Mouse (Mus musculus) common myeloid progenitor, adult 5-6 weeks (primary cell): Measurements from ENCODE around the gene Gata3. TPM values are rescaled to one million over a fixed set of nuclear protein-coding genes. Genes with fewer than 3 reads are reported as not detected.

Experiments
- ATAC-seq: replicated peaks from 2 replicates; pipeline ENCODE4 v1.8.0; 2016; ENCODE audit warnings: low read depth, mild to moderate bottlenecking, moderate TSS enrichment, inconsistent platforms; ENCODE audit not compliant: poor library complexity, severe bottlenecking
- total RNA-seq: library from RNA; stranded (forward); fragments of 200-1000, 187-1606 nt; gene quantifications from 2 replicates; pipeline ENCODE4 v1.2.3, GENCODE M21; 2017

Gata3 gene
- 0.24 and 1.1 TPM in 2 replicates for total RNA-seq

DNA sequence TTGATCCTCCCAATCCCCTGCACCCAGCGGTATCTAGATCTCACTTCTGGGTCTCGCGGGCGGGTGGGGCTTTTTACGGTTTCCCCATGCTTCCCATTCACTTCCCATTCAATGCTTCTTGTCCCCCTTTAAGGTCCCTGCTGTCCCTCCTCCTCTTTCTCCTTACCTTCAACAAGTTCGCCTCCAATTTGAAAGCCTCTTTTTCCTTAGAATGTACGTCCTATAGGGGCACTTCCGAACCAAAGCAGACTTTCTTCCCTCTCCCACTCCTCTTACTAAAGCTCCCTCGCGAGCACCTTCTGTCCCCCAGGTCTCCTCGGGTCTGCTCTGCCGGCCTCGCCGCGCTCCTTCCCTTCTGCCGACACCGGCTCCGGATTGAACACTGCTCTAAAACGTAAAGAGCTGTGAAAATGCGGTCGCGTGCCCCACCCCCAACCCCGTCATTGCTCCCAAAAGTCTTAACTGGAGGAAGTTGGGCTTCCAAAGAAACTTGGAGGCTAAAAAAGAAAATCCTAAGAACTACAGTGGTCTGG is at the start of gene Gata3:
Gene Gata3 (minus strand): TSS at position 384 of the 533 bp plus-strand sequence.
- ATAC-seq = no peak

DNA sequence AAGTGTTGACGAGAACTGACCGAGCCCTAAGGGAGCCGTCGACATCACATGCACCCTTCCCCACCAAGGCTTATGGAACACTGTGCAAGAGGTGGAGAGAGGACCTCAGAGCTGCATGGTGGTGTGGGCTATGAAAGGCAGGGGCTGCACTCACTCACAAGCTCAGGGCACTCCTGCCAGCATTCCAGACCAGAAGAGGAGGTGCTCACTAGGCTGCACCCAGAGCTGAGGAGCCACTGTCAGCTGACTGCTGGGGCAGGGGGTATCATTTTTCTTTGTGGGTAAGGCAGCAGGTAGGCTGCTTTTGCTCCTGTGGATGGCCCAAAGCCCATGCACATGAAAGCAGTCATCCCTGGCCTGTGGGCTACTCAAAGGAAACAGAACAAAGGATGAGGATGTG is 49.4 kb upstream of the Gata3 start:
- ATAC-seq = no peak

DNA sequence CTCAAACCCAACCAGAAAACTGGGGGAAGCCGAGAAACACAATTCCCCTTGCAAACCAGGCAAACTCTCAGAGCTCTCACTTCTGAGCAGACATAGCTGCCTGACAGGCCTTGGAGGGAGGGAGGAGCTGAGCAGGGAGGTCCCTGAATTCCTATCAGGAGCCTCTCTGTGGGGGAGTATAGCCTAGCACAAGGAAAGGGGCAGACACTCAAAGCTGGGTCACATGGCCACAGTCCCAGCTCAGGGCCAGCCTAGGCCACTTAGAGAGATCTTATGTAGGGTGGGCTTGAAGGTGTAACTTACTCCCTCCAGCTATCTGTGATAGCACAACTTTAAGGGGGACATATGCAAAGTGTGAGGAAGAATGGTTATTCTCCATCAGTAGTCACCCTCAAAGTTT is 46.1 kb upstream of the Gata3 start:
- ATAC-seq = no peak

DNA sequence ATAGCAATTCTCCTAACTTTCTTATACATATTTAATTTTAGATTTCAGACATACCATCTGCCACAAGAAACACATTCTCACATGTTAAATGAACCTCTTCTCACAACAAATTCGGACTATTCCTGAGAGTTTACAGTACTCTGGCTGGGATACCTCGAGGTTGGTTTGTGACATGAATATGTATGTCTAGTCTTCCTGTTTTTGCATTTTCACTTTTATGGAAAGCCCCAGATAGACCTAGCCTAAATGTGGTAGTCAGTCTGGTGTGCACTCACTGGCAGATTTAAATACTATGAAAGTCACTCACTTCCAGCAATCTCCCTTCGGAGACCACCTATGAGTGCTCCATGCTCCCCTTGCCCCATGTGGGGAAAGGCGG is 37.1 kb upstream of the Gata3 start:
- no peak for ATAC-seq

DNA sequence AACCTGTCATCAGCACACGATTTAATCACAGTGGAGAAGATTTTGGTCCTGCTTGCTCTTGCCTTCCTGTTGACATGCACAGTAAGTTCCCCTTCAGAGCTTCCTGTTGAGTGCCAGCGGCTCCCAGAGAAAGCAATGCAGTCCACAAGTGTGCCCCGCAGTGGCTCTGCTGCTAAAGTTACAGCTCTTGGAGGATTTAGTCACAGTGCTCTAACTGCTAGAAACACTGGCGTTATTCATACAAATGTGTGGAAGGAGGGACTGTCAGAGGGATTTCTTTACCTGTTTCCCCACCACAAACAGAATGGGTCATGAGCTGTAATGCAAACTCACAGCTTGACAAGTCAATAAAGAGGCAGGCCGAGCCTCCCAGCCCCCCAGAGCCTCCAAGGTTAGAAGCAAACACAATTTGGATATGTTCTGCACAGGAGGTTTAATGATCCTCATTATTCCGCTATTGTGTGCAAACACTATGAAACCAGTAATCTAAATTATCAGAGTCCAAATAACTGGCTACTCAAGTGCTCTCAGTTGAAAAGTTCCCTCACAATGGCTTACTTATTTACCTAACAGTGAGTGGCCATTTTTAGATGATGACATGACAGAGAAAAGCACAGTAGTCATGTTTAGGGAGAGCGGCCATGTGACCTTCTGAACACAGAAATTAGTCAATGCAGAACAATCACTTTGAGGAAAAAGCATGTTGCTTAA is 36.5 kb upstream of the Gata3 start:
- ATAC-seq = peak; percentile 71; the same call in 1 of the 2 replicates

DNA sequence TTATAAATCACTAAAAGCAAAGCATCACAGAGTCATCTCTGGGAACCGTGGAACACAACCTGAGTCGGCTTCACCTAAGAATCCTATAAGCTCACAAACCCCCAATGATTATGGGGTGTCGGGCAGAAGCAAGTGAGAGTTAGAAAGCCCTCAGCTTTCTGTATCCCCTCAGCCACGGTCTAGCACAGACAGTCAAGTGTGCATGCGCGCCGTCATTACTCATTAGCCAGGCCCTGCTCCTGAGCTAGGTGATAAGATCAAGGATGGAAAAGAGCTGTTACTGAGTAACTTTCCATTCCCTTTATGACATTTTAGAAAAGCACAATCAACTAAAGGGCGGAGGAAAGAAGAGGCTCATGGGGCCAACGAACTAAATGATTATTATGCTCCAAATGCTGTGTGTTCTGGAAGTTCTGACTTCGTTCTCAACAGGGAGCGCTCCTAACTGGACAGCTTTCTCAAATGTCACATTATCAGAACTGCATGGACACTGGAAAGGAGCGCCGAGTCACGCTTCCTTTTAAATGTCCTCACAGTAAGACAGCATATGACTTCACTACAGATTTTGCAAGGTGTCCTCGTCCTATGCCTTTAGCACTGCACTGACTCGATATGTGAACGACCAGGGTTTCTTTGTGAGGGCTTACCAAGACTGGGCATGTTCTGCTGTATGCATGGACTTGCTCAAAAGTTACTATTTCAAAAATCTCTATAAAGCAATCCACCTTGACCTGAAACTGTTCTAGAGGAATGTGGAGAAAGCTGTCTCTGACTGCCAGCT is 29.0 kb upstream of the Gata3 start:
- ATAC-seq = no peak

DNA sequence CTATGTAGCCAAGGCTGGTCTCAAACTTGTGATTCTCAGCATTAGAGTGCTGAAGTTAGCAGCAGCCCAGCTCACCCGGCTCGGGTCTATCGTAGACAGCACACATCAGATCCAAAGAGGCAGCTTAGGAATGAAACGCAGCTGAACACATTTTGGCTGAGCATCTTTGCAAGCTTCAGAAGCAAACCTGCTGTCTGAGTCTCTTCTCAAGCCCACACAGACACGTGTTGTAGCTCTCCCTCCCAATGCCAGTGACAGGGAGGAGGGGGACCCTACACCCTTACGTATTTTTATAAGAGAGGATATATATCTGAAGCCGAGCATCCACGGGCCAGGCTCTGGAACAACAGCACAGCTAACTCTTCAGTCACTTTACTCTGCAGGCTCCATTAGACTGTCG is 27.8 kb upstream of the Gata3 start:
- no peak for ATAC-seq

DNA sequence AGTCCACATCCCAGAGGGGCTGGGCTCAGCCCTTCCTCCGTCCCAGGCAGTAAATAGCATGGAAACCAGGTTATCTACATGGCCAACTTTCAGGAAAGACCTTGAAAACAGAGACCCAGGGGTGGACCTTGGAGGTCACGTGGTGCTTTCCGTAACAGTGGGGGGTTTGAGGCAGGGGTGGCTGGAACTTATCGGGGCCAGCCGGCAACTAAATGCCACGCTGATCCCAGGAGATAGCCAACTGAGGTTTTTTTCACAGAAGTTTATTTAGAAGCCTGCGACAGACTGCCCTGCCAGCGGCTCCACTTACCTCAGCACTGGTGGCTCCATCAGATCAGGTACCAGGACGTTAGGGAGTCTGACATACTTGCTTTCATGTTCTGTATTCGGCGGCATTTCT is 16.2 kb upstream of the Gata3 start:
- ATAC-seq = peak; percentile 55; the same call in 1 of the 2 replicates

DNA sequence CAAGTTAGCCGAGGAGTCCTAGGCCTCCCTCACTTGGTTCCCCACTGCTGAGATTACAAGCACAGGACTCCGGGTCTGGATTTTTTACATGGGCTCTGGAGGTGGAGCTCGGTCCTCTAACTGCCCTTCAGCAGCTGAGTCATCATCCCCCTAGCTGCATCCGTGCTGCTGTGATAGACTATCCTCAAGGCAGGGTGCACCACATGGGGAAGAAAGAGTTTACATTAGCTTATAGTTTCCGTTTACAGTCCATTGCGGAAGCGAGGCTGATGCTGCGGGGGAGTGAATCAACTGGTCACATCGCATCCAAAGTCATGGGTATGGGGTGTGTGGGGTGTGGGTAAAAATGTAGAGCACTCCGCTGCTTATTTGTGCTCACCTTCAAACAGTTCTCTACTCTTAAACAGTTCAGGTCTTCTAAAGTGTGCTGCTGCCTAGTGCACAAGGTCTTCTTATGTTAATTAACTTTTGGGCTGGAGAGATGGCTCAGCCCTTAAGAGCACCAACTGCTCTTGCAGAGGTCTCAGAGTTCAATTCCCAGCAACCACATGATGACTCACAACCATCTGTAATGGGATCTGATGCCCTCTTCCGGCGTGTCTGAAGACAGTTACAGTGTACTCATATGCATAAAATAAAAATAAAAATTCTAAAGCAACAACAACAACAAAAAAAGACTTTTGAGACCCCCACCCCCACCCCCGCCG is 14.2 kb upstream of the Gata3 start:
- ATAC-seq = no peak

DNA sequence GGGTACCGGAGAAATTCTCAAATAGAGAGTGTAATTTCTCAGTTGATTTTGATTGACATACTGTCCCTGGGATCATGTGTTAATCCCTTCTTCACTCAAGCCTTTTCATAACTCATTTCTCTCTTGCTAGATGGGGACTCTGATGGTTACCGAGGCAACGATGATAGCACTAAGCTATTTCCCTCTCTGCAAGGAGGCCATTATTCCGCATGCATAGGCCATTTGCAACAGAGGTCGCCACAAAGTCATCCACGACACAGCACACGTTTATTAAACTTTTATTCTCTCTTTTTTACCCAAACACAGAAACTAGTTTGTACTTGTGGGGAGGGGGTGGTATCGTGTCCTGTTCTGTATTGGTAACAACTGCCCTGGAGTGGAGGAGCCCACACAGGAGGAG is 8.0 kb upstream of the Gata3 start:
- no peak for ATAC-seq

DNA sequence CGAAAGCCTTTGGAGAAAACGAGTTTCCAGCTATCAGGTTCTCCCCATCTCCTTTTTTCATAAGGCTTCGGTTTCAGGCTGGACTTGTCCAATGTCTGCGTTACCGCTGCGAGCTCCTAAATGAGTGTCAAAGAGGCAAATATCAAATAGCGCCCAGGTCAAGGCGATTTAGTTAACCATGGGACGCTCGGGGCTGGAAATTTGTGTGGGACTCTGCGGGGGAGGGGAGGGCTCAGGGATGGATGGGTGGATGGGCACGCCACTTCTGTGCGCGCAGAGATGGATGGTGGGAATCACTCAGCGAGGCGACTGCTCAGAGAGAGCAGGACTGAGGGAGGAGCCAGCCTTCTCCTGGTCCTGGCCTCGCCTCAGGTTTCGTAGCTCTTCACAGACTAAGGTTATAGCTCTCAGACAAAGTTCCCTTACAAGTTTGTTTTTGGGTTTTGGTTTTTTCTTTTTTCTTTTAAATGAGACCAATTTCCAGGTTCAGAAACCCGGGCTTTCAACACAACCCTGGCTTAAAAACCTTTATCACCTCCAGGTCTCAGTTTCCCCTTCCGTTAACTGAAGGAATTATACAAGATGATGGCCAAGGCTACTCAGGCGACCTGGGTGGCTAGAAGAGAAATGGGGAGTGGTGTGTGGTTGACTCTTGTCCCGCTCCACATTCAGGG is 6.4 kb upstream of the Gata3 start:
- no peak for ATAC-seq

DNA sequence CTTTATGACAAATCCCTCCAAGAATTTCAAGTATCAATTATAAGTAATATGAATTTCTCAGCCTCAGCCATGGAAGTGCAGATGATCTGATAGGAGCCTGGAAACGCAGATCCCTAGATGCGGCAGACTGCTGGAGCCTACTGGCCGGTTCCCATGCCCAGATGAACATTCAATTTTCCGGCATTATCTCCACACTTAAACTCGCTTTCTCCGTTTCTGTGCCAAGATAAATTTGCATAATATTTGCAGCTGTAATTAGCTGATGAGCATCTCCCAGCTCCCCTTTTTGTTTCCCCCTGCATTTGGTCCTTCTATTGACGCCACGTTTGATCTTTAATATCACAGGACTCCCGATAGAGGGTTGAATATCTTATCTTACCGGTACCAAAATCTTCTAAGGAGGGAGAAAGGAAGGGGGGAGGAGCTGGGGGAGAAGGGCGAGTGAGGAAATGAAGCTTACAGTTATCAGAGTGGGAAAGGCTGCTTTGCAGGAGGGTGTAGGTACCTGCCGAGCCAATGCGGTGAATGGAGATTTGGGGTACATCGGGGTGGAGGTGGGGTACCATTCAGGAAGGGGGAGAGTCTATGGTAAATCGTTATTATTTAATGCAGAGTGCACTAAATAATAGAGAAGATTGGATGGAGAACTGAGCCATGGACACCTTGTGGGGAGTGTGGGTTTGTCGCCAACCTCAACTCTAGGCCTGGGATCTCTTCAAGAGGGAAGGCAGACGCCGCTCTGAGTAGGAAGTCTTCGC is 5.2 kb upstream of the Gata3 start:
- ATAC-seq = no peak

DNA sequence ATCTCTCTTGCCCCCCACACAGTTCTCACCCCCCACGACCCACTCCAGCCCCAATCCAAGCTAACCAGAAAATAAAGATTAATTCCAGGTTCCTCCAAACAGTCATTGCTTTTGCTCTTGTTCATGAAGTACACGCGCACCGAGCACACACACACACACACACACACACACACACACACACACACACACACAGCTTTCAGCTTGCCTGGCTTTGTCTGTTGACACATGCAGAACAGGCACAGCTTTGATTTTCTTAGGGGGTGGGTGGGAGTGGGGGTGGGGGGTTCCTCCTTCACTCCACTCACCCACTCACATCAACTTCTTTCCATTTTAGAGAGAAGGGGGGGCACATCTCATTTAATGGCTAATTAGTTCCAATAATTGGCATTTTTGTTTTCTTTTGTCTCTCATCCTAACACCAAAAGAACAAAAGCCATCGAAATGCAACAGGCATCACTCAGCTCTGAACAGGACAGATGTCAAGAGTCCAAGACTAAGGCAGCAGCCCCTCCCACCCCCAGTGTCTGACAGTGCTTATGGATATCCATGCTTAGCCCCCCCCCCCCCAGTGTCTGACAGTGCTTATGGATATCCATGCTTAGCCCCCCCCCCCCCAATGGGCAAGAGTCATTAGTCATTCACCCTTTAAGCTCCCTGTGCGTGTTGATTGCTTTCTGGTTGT is 3.6 kb upstream of the Gata3 start:
- no peak for ATAC-seq

DNA sequence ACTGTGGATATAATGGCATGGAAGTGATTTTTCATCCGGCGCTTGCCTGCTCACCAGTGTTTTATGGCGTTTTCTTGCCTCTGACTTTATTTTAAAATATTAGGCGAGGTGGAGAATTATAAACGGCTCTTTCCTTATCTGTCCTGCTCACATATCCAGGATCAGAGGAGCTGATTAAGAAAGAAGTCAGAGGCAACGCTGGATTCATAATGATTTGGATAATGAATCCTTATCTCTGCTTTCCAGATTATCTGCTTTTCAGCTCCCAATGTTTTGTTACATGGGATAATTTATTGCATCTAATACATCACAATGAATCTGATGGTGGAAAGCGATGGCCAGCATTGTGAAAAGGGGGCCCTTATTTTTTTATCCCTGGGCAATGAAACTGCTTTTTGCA is 2.7 kb upstream of the Gata3 start:
- no peak for ATAC-seq

DNA sequence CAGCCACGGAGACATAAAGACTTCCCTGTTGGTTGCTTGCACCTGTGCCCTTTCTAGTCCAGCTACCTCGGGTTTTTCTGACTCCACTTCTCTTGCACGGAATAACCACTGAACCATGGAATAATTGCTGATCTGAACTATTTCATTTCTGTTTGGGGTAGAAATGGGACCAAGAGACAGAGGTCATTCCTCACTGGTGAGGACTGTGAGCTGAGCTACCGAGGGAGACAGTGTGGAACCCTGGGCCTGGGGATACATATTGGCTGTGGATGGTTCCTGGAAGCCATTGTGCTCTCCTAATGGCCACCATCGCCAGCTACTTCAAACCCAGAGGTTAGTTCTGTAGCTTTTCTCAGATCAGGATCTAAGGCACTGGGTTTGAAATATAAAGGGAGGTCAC is 1.1 kb upstream of the Gata3 start:
- no peak for ATAC-seq

DNA sequence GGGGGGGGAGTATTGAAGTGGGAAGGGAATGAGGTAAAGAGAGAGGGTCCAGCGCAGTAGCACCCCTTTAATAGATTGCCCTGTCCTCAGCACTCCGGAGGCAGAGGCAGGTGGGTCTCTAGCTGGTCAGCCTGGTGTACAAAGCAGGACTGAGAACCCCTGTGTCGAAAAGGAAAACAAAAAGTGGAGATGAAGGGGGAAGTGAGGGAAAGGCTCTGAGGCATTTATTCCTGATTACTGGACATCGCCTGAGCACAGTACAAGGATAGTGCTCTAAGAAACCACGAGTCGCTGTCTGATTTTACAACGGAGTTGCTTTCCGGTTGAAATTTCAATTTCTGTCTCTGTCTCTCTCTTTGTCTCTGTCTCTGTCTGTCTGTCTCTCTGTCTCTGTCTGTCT is 417 bp upstream of the Gata3 start:
- no peak for ATAC-seq

DNA sequence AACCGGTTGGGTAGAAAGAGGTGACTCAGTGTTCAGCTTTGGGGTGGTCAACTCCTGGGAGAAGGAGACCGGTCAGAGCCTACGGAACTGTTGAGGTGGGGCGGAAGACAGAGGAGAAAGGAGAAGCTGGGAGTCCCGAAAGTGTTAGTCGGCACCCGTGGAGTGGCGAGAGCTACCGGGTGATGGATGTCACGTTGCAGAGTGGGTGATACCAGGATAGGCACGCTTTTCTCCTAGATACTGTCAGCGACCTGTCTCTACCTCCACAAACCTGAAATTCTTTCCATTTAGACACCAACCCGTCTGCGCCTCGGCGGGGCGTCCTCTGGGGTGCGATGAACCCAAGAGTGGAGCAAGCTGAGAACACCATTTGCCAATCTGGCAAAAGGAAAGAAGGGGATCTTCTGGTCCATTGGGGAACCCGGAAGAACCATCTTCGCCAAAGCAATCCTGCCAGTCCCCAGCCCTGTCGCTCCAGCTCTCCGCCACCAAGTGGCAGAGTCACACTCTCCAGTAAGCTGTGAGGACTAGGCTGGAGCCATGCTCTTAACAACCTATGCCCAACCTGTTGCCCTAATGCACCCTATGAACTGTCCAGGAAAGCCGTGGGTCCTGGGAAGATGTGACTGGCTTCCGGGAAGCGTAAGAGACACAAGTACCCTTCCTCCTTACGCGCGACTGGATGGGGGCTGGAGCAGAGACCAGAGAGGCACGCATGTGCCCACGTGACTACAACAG is 752 bp downstream of the Gata3 start, which contains the start of gene 9230102O04Rik:
Gene 9230102O04Rik (minus strand): TSS at position 628 of the 738 bp plus-strand sequence.
- peak; percentile 78 for ATAC-seq

DNA sequence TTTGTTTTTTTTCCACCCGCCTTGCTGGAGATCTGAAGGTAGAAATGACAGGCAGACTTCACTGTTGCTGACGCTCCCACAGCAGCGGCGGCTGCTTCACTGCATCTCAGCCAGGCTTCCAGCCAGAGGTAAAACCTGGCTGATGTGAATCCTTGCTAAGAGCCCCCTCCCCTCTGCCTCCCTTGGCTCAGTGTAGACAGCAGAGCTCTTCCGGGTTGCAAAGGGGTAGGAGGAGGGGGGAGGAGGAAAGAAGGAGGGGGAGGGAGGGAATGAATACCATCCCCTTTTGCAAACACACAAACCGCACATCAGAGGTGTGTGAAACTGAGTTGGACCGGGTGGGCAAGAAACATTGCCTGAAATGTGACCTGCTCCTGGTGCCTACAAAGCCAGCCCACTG is 2.2 kb downstream of the Gata3 start:
- no peak for ATAC-seq
